Comparison of ENCODE assay signal across 19 mouse cellular contexts in genomic region chr16:76414528-76414927, GRCm38 (mm10). TPM values are rescaled to one million over a fixed set of nuclear protein-coding genes. Genes with fewer than 3 reads are reported as not detected.
DNase-seq lines count a peak whose midpoint lies in the region.
"Had no signal": no experiment of that assay in that cellular context is flagged by ENCODE, and none has a peak within 500 bp of the region (broad histone marks: within the 10 kb centered on the region; RNA-seq: fewer than 3 reads in every experiment).

No protein-coding gene starts in this region.

- peak; percentile 38 for DNase-seq in adrenal gland, postnatal 10 days
- DNase-seq in adrenal gland, adult 2 months, result no peak
- DNase-seq in cerebellum, postnatal 14 days, result peak; percentile 45 to 59
- no peak for DNase-seq in cerebellum, postnatal 36 days
- peak; percentile 20 for DNase-seq in heart, postnatal 4 days
- DNase-seq in heart, postnatal 36 days, result no peak
- DNase-seq in left cerebral cortex, postnatal 4 days, result peak; percentile 48
- no peak for DNase-seq in left cerebral cortex, postnatal 14 days (ENCODE audit: low spot score in 2 of 2)
- DNase-seq: cerebellum, adult 18-20 months; gastrocnemius, postnatal 25 days; layer of hippocampus, postnatal 36 days; liver; lung, adult 2 months; lung, postnatal 10 days; right cerebral cortex, postnatal 25 days; spleen, adult 18-20 months; thymus, adult 18-20 months; thymus, postnatal 25 days had no signal

- intact Hi-C loops in heart, postnatal 36 days (cut with DNase I), result no loop called here
- intact Hi-C loops in left cerebral cortex, postnatal 4 days (cut with DNase I), result no loop called here
- intact Hi-C loops in left cerebral cortex, postnatal 14 days (cut with DNase I), result no loop called here

RNA-seq across cellular contexts. Expression of gene Nrip1, which starts 40.9 kb away (rescaled TPM):
- total RNA-seq in adrenal gland, postnatal 10 days (2021), result 10 to 100 TPM; 45.2 to 64.7 TPM
- total RNA-seq in adrenal gland, adult 2 months (2021), result 10 to 100 TPM; 80.3 to 95.3 TPM
- polyA plus RNA-seq in adrenal gland, adult 2 months (2012; rRNA removed), result 7.6 and 7.7 TPM in 2 replicates
- 10 to 100 TPM; 24.3 to 25.7 TPM for total RNA-seq in heart, postnatal 4 days (2021)
- 10 to 100 TPM; 28.0 to 31.3 TPM for total RNA-seq in heart, postnatal 36 days (2021)
- 10 to 100 TPM; 94.0 to 98.7 TPM for total RNA-seq in left cerebral cortex, postnatal 4 days (2021)
- total RNA-seq in left cerebral cortex, postnatal 14 days (2021), result 10 to 100 TPM; 64.1 to 67.3 TPM
- total RNA-seq: CH12.LX had no signal

Comparison
In these comparisons a context has a peak if more than half of its experiments do, and no peak if none do; other contexts are left out.
1. DNase-seq: peak in adrenal gland, postnatal 10 days (single experiment), cerebellum, postnatal 14 days (2 of 2), heart, postnatal 4 days (single experiment) and left cerebral cortex, postnatal 4 days (single experiment); none in adrenal gland, adult 2 months (single experiment), cerebellum, postnatal 36 days (0 of 2), heart, postnatal 36 days (0 of 2) and left cerebral cortex, postnatal 14 days (0 of 2).